Mouse (Mus musculus): ENCODE measurements at regions not wholly inside any gene's neighbourhood (a gene's known extent, or its start where the extent isn't known, plus 50 kb on each side); places are given as distances from the start of the nearest gene placed in this dataset.

- Histone ChIP-seq H3K27me3 (ENCODE audit: control insufficient read depth, insufficient read depth, low read length) (no peaks in the 10 kb centered on the region), H3K4me1 (ENCODE audit: control insufficient read depth in 2 of 2, insufficient read depth in 2 of 2, low read length in 2 of 2) (no peaks in the 10 kb centered on the region), H3K27ac (replicated peaks in 1 of 2; ENCODE audit: control insufficient read depth in 1 of 2, insufficient read depth in 1 of 2, low read depth in 2 of 2, low read length in 2 of 2) (no peak overlapping the region), H3K9ac (ENCODE audit: low read length) (no peak overlapping the region), H3K36me3 (ENCODE audit: control insufficient read depth, insufficient read depth, low read length) (no peaks in the 10 kb centered on the region), H3K4me3 (ENCODE audit: control insufficient read depth in 1 of 2, insufficient read depth in 1 of 2, low read depth in 1 of 2, low read length in 2 of 2) (no peak overlapping the region), H3K4me2 (ENCODE audit: low read length) (no peak overlapping the region), H3K9me3 (ENCODE audit: control insufficient read depth, low read length) (no peaks in the 10 kb centered on the region)
- ATAC-seq (ENCODE audit: insufficient number of reproducible peaks, insufficient read depth, low FRiP score, low read depth) = no peak
- WGBS = 61% methylated on average over 1 of the region's 1 CpGs
Measured at GRCm38 (mm10) chr2:109539519-109539918, 135.0 kb upstream of the Bdnf start.

GRCm38 (mm10) chr2:109546486-109547115 is 127.9 kb upstream of the Bdnf start:
- ATAC-seq (ENCODE audit: insufficient number of reproducible peaks, insufficient read depth, low FRiP score, low read depth) = no peak
- WGBS = 75% methylated on average over 7 of the region's 7 CpGs
- H3K9me3 ChIP-seq (ENCODE audit: control insufficient read depth, low read length) = no peaks in the 10 kb centered on the region

GRCm38 (mm10) chr2:109554644-109555043 is 119.9 kb upstream of the Bdnf start:
- ATAC-seq (ENCODE audit: insufficient number of reproducible peaks, insufficient read depth, low FRiP score, low read depth) = no peak
- H3K27me3 ChIP-seq (ENCODE audit: control insufficient read depth, insufficient read depth, low read length) = no peaks in the 10 kb centered on the region
- no peaks in the 10 kb centered on the region for H3K36me3 ChIP-seq (ENCODE audit: control insufficient read depth, insufficient read depth, low read length)
- H3K4me3 ChIP-seq (ENCODE audit: control insufficient read depth in 1 of 2, insufficient read depth in 1 of 2, low read depth in 1 of 2, low read length in 2 of 2) = no peak overlapping the region
- no peak overlapping the region for H3K27ac ChIP-seq (replicated peaks in 1 of 2; ENCODE audit: control insufficient read depth in 1 of 2, insufficient read depth in 1 of 2, low read depth in 2 of 2, low read length in 2 of 2)
- H3K9ac ChIP-seq (ENCODE audit: low read length) = no peak overlapping the region
- 72% methylated on average over 6 of the region's 6 CpGs for WGBS
- H3K9me3 ChIP-seq (ENCODE audit: control insufficient read depth, low read length) = no peaks in the 10 kb centered on the region
- H3K4me2 ChIP-seq (ENCODE audit: low read length) = no peak overlapping the region
- no peaks in the 10 kb centered on the region for H3K4me1 ChIP-seq (ENCODE audit: control insufficient read depth in 2 of 2, insufficient read depth in 2 of 2, low read length in 2 of 2)

More at GRCm38 (mm10) chr2:109546486-109547115, 127.9 kb upstream of the Bdnf start:
- H3K4me1 ChIP-seq (ENCODE audit: control insufficient read depth in 2 of 2, insufficient read depth in 2 of 2, low read length in 2 of 2) = no peaks in the 10 kb centered on the region
- H3K36me3 ChIP-seq (ENCODE audit: control insufficient read depth, insufficient read depth, low read length) = no peaks in the 10 kb centered on the region
- no peak overlapping the region for H3K9ac ChIP-seq (ENCODE audit: low read length)
- no peak overlapping the region for H3K4me3 ChIP-seq (ENCODE audit: control insufficient read depth in 1 of 2, insufficient read depth in 1 of 2, low read depth in 1 of 2, low read length in 2 of 2)
- H3K4me2 ChIP-seq (ENCODE audit: low read length) = no peak overlapping the region
- no peak overlapping the region for H3K27ac ChIP-seq (replicated peaks in 1 of 2; ENCODE audit: control insufficient read depth in 1 of 2, insufficient read depth in 1 of 2, low read depth in 2 of 2, low read length in 2 of 2)
- H3K27me3 ChIP-seq (ENCODE audit: control insufficient read depth, insufficient read depth, low read length) = no peaks in the 10 kb centered on the region

- Histone ChIP-seq H3K9me3 (ENCODE audit: control insufficient read depth, low read length) (no peaks in the 10 kb centered on the region), H3K4me2 (ENCODE audit: low read length) (no peak overlapping the region), H3K4me3 (ENCODE audit: control insufficient read depth in 1 of 2, insufficient read depth in 1 of 2, low read depth in 1 of 2, low read length in 2 of 2) (no peak overlapping the region), H3K27ac (replicated peaks in 1 of 2; ENCODE audit: control insufficient read depth in 1 of 2, insufficient read depth in 1 of 2, low read depth in 2 of 2, low read length in 2 of 2) (no peak overlapping the region), H3K27me3 (ENCODE audit: control insufficient read depth, insufficient read depth, low read length) (no peaks in the 10 kb centered on the region), H3K4me1 (ENCODE audit: control insufficient read depth in 2 of 2, insufficient read depth in 2 of 2, low read length in 2 of 2) (no peaks in the 10 kb centered on the region), H3K9ac (ENCODE audit: low read length) (no peak overlapping the region), H3K36me3 (ENCODE audit: control insufficient read depth, insufficient read depth, low read length) (no peaks in the 10 kb centered on the region)
- ATAC-seq (ENCODE audit: insufficient number of reproducible peaks, insufficient read depth, low FRiP score, low read depth) = no peak
- 69% methylated on average over 9 of the region's 9 CpGs for WGBS
Measured at GRCm38 (mm10) chr2:109559088-109560030, 115.1 kb upstream of the Bdnf start.

GRCm38 (mm10) chr2:109562996-109563395 is 111.5 kb upstream of the Bdnf start:
- 69% methylated on average over 3 of the region's 3 CpGs for WGBS
- H3K36me3 ChIP-seq (ENCODE audit: control insufficient read depth, insufficient read depth, low read length) = no peaks in the 10 kb centered on the region
- no peak overlapping the region for H3K4me2 ChIP-seq (ENCODE audit: low read length)
- no peak overlapping the region for H3K9ac ChIP-seq (ENCODE audit: low read length)
- H3K27me3 ChIP-seq (ENCODE audit: control insufficient read depth, insufficient read depth, low read length) = no peaks in the 10 kb centered on the region
- no peak overlapping the region for H3K27ac ChIP-seq (replicated peaks in 1 of 2; ENCODE audit: control insufficient read depth in 1 of 2, insufficient read depth in 1 of 2, low read depth in 2 of 2, low read length in 2 of 2)
- no peaks in the 10 kb centered on the region for H3K4me1 ChIP-seq (ENCODE audit: control insufficient read depth in 2 of 2, insufficient read depth in 2 of 2, low read length in 2 of 2)
- H3K4me3 ChIP-seq (ENCODE audit: control insufficient read depth in 1 of 2, insufficient read depth in 1 of 2, low read depth in 1 of 2, low read length in 2 of 2) = no peak overlapping the region
- no peaks in the 10 kb centered on the region for H3K9me3 ChIP-seq (ENCODE audit: control insufficient read depth, low read length)
- ATAC-seq (ENCODE audit: insufficient number of reproducible peaks, insufficient read depth, low FRiP score, low read depth) = no peak

GRCm38 (mm10) chr2:109576946-109577345 is 97.6 kb upstream of the Bdnf start:
- Histone ChIP-seq H3K9me3 (ENCODE audit: control insufficient read depth, low read length) (no peaks in the 10 kb centered on the region), H3K27ac (replicated peaks in 1 of 2; ENCODE audit: control insufficient read depth in 1 of 2, insufficient read depth in 1 of 2, low read depth in 2 of 2, low read length in 2 of 2) (no peak overlapping the region), H3K27me3 (ENCODE audit: control insufficient read depth, insufficient read depth, low read length) (no peaks in the 10 kb centered on the region), H3K36me3 (ENCODE audit: control insufficient read depth, insufficient read depth, low read length) (no peaks in the 10 kb centered on the region), H3K9ac (ENCODE audit: low read length) (no peak overlapping the region), H3K4me2 (ENCODE audit: low read length) (no peak overlapping the region), H3K4me1 (ENCODE audit: control insufficient read depth in 2 of 2, insufficient read depth in 2 of 2, low read length in 2 of 2) (no peaks in the 10 kb centered on the region), H3K4me3 (ENCODE audit: control insufficient read depth in 1 of 2, insufficient read depth in 1 of 2, low read depth in 1 of 2, low read length in 2 of 2) (no peak overlapping the region)
- ATAC-seq (ENCODE audit: insufficient number of reproducible peaks, insufficient read depth, low FRiP score, low read depth) = no peak

GRCm38 (mm10) chr2:109578870-109579310 is 95.6 kb upstream of the Bdnf start:
- Histone ChIP-seq H3K9ac (ENCODE audit: low read length) (no peak overlapping the region), H3K36me3 (ENCODE audit: control insufficient read depth, insufficient read depth, low read length) (no peaks in the 10 kb centered on the region), H3K4me3 (ENCODE audit: control insufficient read depth in 1 of 2, insufficient read depth in 1 of 2, low read depth in 1 of 2, low read length in 2 of 2) (no peak overlapping the region), H3K27me3 (ENCODE audit: control insufficient read depth, insufficient read depth, low read length) (no peaks in the 10 kb centered on the region), H3K4me2 (ENCODE audit: low read length) (peak overlapping the region; percentile 45), H3K27ac (replicated peaks in 1 of 2; ENCODE audit: control insufficient read depth in 1 of 2, insufficient read depth in 1 of 2, low read depth in 2 of 2, low read length in 2 of 2) (no peak overlapping the region), H3K9me3 (ENCODE audit: control insufficient read depth, low read length) (no peaks in the 10 kb centered on the region), H3K4me1 (ENCODE audit: control insufficient read depth in 2 of 2, insufficient read depth in 2 of 2, low read length in 2 of 2) (no peaks in the 10 kb centered on the region)
- WGBS = 5% methylated on average over 6 of the region's 6 CpGs
- no peak for ATAC-seq (ENCODE audit: insufficient number of reproducible peaks, insufficient read depth, low FRiP score, low read depth)

Measured in heart, embryonic 14.5 days (tissue).